Mouse (Mus musculus): Measurements from ENCODE around the gene Itm2c.

- TF ChIP-seq CTCF (IDR thresholded peaks at IDR 0.05; ENCODE audit: borderline replicate concordance, control insufficient read depth, extremely low read depth, insufficient read depth, low read length, poor library complexity) (no peak), POLR2A (IDR thresholded peaks at IDR 0.05; ENCODE audit: control insufficient read depth, extremely low read depth, insufficient read depth, low read length, poor library complexity) (no peak)
These were observed 28.8 kb downstream of the Itm2c start for GRCm38 (mm10) chr1:85922865-85923211.

All from thymus, adult 2 months (tissue).